Mouse (Mus musculus) cerebellum, adult 11 months (tissue): ENCODE measurements around the gene Pus7l.

Experiments used
- DNase-seq: peaks from one replicate; pipeline ENCODE4 v3.0.0; 2022

Pus7l gene

GRCm38 (mm10) chr15:94543409-94544051, at the start of gene Pus7l, which contains the start of gene Irak4:
TSS of gene Pus7l (minus strand) at chr15:94543547.
TSS of gene Irak4 (plus strand) at chr15:94543643.
- DNase-seq, result peak; percentile 91

DNA sequence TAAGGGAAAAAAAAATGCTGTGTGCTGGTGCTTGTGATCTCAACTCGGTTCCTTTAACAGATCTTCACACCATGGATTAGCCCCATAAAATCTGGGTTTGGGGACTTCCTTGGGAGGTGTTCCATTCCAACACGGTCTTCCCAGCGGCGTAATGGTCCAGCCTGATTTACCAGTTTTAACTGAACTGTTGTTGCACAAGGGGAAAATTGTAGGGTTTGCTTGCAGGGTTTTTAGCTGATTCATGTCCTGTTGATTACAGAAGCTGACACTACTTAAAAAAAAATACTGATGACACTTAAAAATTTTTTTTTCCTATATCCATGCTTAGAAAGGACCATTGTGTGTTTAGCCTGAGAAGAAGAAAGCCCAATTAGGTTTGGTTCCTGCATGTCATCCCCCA, 48.0 kb upstream of the Pus7l start:
- no peak for DNase-seq

DNA sequence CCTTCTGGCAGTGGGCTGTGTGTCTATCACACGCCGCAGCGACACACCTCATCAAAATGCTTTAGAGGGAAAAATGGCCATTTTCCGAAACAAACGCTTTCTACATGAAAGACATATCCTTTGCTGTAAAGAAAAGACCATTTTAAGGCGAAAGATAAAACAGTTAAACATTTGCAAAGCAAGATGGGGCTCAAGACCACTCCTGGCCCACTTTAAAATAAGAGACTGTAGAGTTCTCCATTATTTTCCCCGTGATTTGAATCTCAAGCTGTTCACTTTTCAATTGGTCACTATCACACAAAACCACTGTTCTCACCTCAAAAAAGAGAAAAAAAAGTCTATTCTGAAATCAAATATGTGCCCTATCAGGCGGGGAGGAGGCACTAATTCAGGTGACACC, 46.7 kb upstream of the Pus7l start:
- no peak for DNase-seq

DNA sequence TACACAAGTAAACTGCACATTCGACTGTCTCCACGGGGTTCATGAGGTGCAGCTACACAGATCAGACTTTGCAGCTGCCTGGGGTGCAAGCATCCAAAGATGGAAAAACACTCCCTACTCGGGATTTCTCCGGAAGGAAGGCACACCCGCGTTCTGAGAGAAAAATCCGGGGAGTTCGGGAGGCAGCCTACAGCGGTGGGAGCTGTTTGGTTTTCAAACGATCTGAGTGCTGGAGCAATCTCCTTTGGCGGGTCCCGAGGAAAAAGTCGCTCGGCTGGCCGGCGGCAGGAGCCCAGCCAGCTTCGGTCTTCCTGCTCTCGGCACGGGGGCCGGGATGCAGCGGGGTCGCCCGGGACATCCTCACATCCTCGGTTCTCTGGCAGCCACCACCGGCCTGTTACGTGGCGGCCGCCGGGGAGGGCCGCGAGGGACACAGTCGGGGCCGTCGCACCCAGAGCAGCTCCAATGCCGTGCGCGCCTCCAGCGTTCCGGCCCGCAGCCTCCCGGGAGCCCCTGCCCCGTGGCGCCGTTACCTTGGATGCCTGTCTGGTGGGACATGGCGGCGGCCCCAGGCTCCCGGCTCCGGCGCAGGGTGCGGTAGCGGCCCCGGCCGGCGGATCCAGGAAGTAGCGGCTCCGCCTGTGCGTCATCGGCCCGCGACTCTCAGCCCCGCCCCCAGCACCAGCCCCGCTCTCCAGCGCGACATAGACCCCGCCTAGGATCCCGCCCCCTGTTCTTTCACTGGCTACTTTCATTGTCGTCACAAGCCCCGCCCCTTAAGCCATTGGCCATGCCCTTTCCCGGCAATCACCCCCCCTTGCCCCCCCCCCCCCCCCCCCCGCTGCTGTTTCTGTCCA, 46.1 kb upstream of the Pus7l start, which contains the start of gene Twf1:
TSS of gene Twf1 (minus strand) at position 671 of the 857 bp plus-strand sequence.
- peak; percentile 98 for DNase-seq

- no peak for DNase-seq
These were observed 44.7 kb upstream of the Pus7l start for GRCm38 (mm10) chr15:94587826-94588715.

- DNase-seq, result no peak
These were observed 41.4 kb upstream of the Pus7l start for GRCm38 (mm10) chr15:94584738-94585137.

DNA sequence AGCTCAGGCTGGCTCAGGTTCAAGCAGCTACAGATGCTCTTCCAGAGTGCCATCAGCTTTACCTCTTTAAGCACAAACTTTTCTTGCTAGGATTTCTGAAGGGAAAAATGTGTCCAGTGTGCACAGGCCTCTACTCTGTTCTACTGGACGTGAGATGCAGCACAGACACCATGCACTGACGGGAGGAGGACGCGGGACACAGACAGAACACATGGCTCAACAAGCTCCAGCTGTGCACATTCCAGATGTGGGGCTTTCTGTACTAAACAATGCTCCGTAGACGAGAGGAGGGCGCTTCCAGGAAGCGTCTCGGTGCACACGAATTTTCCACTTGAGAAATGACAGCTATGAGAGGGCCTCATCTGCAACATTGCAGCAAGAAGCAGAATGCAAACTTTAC, 39.8 kb upstream of the Pus7l start:
- no peak for DNase-seq

- DNase-seq, result no peak
These were observed 38.8 kb upstream of the Pus7l start for GRCm38 (mm10) chr15:94582000-94582593.

DNA sequence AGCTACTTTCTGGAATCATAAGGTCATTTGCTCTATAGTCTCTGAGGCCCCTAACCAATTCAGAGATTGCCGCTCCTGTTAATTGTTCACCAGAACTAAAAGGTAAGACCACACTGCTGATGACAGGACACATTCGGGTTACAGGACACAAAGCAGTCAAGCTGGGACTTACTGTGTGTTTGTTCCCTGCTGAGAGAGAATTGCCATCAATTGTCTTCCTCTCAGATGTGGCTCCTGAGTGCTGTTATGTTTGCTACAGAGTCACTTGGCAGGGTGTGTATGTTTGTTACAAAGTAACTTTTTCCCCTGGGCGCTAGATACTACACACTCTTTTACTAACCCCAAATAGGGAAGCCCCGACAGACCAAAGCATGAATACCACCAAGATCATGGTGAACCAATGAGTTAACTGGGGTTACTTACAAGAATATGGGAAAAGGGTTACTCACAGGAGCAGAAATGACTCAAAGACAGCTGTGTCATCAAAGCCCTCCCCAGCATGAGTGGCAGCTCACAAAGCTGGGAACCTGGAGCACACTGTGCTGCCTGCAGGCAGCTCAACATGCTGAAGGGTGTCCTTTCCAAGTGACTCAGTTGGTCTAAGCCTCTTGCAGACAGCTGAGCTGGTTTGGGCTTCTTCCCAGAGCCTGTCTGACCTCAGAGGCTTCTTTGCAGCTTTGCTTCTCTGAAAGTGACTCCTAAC, 31.4 kb upstream of the Pus7l start:
- DNase-seq, result no peak

- no peak for DNase-seq
These were observed 29.4 kb upstream of the Pus7l start for GRCm38 (mm10) chr15:94572746-94573145.

DNA sequence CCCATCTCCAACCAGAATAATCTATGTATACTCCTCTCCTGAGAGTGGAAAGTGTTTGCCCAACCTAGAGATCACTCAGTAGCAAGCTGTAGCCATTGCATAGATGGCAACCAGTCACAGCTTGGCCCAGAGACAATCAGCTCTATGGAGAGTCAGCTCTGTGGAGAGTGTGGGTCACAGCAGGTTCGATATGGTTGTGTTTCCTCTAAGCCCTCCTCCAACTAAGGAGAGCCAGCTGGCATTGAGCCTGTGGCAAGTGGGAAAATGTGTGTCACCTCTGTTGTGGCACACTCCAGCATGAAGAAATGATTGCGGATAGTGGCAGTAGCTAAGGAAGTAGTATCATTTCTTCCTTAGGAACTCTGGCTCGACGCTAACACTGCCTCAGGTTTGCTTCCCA, 28.2 kb upstream of the Pus7l start:
- no peak for DNase-seq

GRCm38 (mm10) chr15:94568496-94569182, 25.3 kb upstream of the Pus7l start:
- no peak for DNase-seq

DNA sequence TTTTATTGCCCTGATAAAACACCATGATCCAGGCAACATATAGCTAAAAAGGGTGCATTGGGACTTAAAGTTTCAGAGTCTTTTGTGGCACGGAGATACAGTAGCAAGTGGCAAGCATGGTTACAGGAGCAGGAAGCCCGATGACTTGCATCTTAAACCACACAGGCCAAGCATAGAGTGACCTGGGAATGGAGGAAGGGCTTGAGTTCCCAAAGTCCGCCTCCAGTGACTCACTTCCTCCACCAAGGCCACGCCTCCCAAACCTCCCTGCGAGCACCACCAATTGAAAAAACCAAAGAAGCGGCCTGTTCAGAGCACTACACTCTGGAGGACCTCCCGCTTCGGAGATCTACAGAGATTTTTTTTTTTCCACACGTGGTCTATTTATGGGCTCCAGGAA, 22.5 kb upstream of the Pus7l start:
- no peak for DNase-seq

DNA sequence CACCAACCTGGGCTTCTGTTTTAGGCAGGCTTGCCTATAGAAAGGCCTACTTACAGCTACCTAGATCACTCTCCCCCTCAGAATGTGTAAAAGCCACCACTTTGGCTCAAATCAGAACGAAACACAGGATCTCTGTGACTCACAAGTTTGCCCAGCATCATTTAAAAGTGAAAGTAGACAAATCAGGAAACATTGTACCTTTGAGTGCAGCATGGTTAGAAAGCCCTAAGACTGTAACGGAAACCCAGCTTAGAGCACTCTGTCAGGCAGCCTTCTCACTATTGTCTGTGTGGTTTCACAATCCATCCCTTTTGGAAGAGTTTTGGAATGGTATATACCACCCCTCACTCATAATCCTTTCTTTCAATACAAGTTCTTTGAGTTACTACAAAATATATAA, 21.6 kb upstream of the Pus7l start:
- no peak for DNase-seq

- DNase-seq, result no peak
These were observed 15.7 kb upstream of the Pus7l start for GRCm38 (mm10) chr15:94558895-94559656.

DNA sequence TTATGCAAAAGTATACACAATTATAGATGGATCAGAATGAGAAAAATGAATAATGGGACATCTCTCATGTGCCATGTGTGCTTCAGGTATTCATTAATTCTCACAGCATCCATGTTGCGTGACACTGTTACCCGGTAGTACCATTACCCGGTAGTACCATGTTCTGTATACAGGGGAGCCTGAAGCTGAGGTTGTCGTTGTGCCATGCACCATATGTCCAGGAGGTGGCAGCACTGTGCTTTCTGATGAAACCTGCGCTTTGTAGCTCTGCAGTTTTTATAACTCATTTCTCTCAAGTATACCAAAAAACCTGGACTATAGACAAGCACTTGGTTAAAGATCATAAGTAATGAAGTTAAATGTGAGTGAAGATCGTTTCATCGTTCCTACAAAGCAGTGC, 14.1 kb upstream of the Pus7l start:
- peak; percentile 71 for DNase-seq

- DNase-seq, result no peak
These were observed 10.2 kb upstream of the Pus7l start for GRCm38 (mm10) chr15:94553536-94553935.

- no peak for DNase-seq
These were observed 1.5 kb upstream of the Pus7l start for GRCm38 (mm10) chr15:94544844-94545243.

DNA sequence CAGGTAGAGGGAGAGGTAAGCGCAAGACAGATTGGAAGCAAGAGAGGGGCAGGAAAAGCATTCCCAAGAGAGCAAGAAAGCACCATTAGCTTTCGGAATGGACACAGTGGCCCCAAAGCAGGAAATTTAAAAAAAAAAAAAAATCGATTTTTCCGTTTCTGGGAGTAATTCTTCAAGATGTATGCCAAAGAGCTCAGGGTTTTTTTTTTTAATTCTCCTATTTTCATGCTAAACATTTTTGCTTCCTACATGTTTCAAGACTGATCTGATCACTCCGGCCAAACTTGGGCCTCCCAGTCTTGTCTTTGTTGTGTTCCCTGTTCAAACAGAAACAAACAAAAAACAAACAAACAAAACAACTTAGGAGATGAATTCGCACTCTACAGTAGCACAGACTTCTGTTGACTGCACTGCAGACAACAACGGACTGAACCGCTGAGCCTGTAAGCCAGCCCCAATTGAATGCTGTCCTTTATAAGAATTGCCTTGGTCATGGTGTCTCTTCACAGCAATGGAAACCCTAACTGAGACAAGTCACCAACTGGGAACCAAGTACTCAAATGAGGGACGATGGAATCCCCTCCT, 797 bp upstream of the Pus7l start:
- no peak for DNase-seq
